Mouse (Mus musculus) midbrain, embryonic 16.5 days (tissue): ENCODE measurements around the gene Aifm2. TPM values are rescaled to one million over a fixed set of nuclear protein-coding genes. Genes with fewer than 3 reads are reported as not detected.

ENCODE experiments used
- ATAC-seq: fragments of 200-750 bp; cut with Nextera tagmentation; 2 replicates; pipeline ENCODE4 v1.8.0; 2017; ENCODE audit warnings: moderate TSS enrichment
- H3K27ac ChIP-seq: fragments of 300-500 bp; sonication (generic); 2 replicates; pipeline ENCODE4 v1.5.1; 2014; ENCODE audit warnings: mild to moderate bottlenecking, low read length, mixed read lengths
- H3K27me3 ChIP-seq: fragments of 300-500 bp; sonication (generic); 2 replicates; pipeline ENCODE4 v1.6.1; 2014; ENCODE audit warnings: low read depth, low read length, mixed read lengths; ENCODE audit not compliant: control insufficient read depth, insufficient read depth
- H3K36me3 ChIP-seq: fragments of 300-500 bp; sonication (generic); 2 replicates; pipeline ENCODE4 v1.6.1; 2014; ENCODE audit warnings: mild to moderate bottlenecking, low read length, moderate library complexity, mixed read lengths; ENCODE audit not compliant: control insufficient read depth, insufficient read depth
- H3K4me1 ChIP-seq: fragments of 300-500 bp; sonication (generic); 2 replicates; pipeline ENCODE4 v1.6.1; 2014; ENCODE audit warnings: mild to moderate bottlenecking, low read length, mixed read lengths; ENCODE audit not compliant: control insufficient read depth, insufficient read depth
- H3K4me2 ChIP-seq: fragments of 300-500 bp; sonication (generic); 2 replicates; pipeline ENCODE4 v1.6.1; 2014; ENCODE audit warnings: mild to moderate bottlenecking, low read length, mixed read lengths
- H3K4me3 ChIP-seq: fragments of 300-500 bp; sonication (generic); 2 replicates; pipeline ENCODE4 v1.5.1; 2014; ENCODE audit warnings: low read depth, mild to moderate bottlenecking, low read length, moderate library complexity, mixed read lengths
- H3K9ac ChIP-seq: fragments of 300-500 bp; sonication (generic); 2 replicates; pipeline ENCODE4 v1.6.1; 2014; ENCODE audit warnings: low read depth, low read length, mixed read lengths
- H3K9me3 ChIP-seq: fragments of 300-500 bp; sonication (generic); replicated peaks from 2 replicates; pipeline ENCODE4 v1.6.1; 2014; ENCODE audit warnings: mild to moderate bottlenecking, low read length, mixed read lengths; ENCODE audit not compliant: control insufficient read depth, poor library complexity, severe bottlenecking
- WGBS: fragments of 180-500 bp; shearing (Covaris S2); extraction: QIAGEN DNeasy Blood & Tissue Kit; methylation state at CpG from one replicate; pipeline ENCODE4 v1.1.7; 2014; 5-methylcytosine and 5-hydroxymethylcytosine counted together
- polyA plus RNA-seq: library from polyadenylated mRNA; unstranded; fragments of >200 nt; fragmentation: Nextera tagmentation; extraction: Ambion mirVana; gene quantifications from 2 replicates; pipeline ENCODE4 v1.2.1, GENCODE M21; 2015

The Aifm2 gene
- polyA plus RNA-seq, 1 experiment from 2014 or later, result 13.9 TPM

- Histone ChIP-seq H3K9ac (no peak overlapping the region), H3K9me3 (no peaks in the 10 kb centered on the region), H3K4me1 (peaks cover 6% of the 10 kb centered on the region), H3K27ac (no peak overlapping the region), H3K4me3 (no peak overlapping the region), H3K4me2 (no peak overlapping the region), H3K36me3 (no peaks in the 10 kb centered on the region), H3K27me3 (no peaks in the 10 kb centered on the region; the same call in 1 of the 2 replicates)
- WGBS, result 97% methylated on average over 4 of the region's 4 CpGs
- no peak for ATAC-seq
Observed at GRCm38 (mm10) chr10:61714146-61714545, 917 bp upstream of the Aifm2 start.

- no peaks in the 10 kb centered on the region for H3K9me3 ChIP-seq
- H3K4me1 ChIP-seq, result peaks cover 6% of the 10 kb centered on the region
- H3K4me2 ChIP-seq, result peak overlapping the region; percentile 94
- H3K27me3 ChIP-seq, result no peaks in the 10 kb centered on the region; the same call in 1 of the 2 replicates
- peak overlapping the region; percentile 65 for H3K9ac ChIP-seq
- H3K4me3 ChIP-seq, result peak overlapping the region; percentile 57
- H3K36me3 ChIP-seq, result no peaks in the 10 kb centered on the region
- ATAC-seq, result no peak
- H3K27ac ChIP-seq, result no peak overlapping the region
- WGBS, result under 1% methylated on average over 11 of the region's 11 CpGs
Observed at GRCm38 (mm10) chr10:61715462-61715837, 387 bp downstream of the Aifm2 start.

- ATAC-seq, result 0 out of 2 replicates have a peak, but pooled peaks have one; percentile 21
- Histone ChIP-seq H3K9me3 (no peaks in the 10 kb centered on the region), H3K36me3 (no peaks in the 10 kb centered on the region), H3K27me3 (no peaks in the 10 kb centered on the region; the same call in 1 of the 2 replicates), H3K9ac (no peak overlapping the region), H3K4me1 (peaks cover 6% of the 10 kb centered on the region), H3K4me3 (peak overlapping the region; percentile 57), H3K4me2 (peak overlapping the region; percentile 94), H3K27ac (no peak overlapping the region)
- WGBS, result 75% methylated on average over 7 of the region's 7 CpGs
Observed at GRCm38 (mm10) chr10:61715996-61716864, 1.2 kb downstream of the Aifm2 start.

DNA sequence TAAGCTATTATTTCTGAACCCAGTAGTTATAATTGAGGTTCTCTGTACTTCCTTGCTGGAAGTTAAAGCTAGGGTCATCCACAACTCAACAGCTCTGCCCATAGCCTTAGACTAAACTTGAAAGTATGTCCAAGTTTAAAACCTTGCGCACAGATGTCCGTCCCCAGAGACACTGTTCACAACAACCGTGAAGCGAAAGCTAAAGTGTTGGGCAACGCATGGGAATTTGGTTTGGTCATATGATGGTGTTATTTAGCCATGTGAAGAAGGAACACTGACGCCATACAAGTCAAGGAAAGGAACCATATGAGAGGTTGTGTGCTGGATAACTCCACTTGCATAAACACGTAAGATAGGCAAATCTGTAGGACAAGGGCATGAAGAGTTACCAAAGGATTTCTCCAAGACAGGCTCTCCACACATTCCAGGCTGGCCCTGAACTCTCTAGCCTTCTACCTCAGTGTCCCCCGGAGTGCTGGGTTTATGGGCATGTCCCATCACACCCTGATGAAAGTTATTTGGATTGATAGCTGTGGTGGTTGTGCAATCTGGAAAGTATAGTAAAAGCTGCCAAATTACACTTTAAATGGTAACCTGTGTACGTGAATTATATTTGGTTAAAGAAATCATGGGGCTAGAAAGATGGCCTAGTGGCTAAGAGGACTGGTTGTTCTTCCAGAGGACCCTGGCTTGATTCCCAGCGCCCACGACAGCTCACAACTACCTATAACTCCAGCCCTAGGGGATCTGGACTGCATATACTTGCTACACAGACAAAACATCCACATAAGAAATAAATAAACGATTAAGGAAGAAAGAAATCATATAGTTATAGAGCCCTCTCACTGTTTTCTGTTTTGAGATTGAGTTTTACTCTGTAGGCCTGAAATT, 2.6 kb downstream of the Aifm2 start:
- Histone ChIP-seq H3K9me3 (no peaks in the 10 kb centered on the region), H3K27ac (no peak overlapping the region), H3K4me2 (no peak overlapping the region), H3K27me3 (no peaks in the 10 kb centered on the region; the same call in 1 of the 2 replicates), H3K9ac (no peak overlapping the region), H3K4me3 (no peak overlapping the region), H3K4me1 (peaks cover 6% of the 10 kb centered on the region), H3K36me3 (no peaks in the 10 kb centered on the region)
- 90% methylated on average over 12 of the region's 12 CpGs for WGBS
- ATAC-seq, result no peak

- Histone ChIP-seq H3K27ac (no peak overlapping the region), H3K27me3 (no peaks in the 10 kb centered on the region), H3K4me2 (no peak overlapping the region), H3K4me3 (no peak overlapping the region), H3K36me3 (no peaks in the 10 kb centered on the region), H3K4me1 (peaks cover 6% of the 10 kb centered on the region), H3K9ac (no peak overlapping the region), H3K9me3 (no peaks in the 10 kb centered on the region)
- ATAC-seq, result no peak
- 91% methylated on average over 7 of the region's 7 CpGs for WGBS
Observed at GRCm38 (mm10) chr10:61720331-61720730, 5.3 kb downstream of the Aifm2 start.

GRCm38 (mm10) chr10:61722215-61722614, 7.2 kb downstream of the Aifm2 start:
- WGBS, result 83% methylated on average over 3 of the region's 3 CpGs

GRCm38 (mm10) chr10:61723271-61723670, 8.2 kb downstream of the Aifm2 start:
- no peak for ATAC-seq
- no peak overlapping the region for H3K9ac ChIP-seq
- H3K27me3 ChIP-seq, result no peaks in the 10 kb centered on the region
- H3K36me3 ChIP-seq, result no peaks in the 10 kb centered on the region
- H3K27ac ChIP-seq, result no peak overlapping the region
- 76% methylated on average over 6 of the region's 6 CpGs for WGBS
- H3K4me3 ChIP-seq, result no peak overlapping the region
- H3K4me2 ChIP-seq, result no peak overlapping the region
- no peaks in the 10 kb centered on the region for H3K9me3 ChIP-seq
- H3K4me1 ChIP-seq, result no peaks in the 10 kb centered on the region

More at GRCm38 (mm10) chr10:61722215-61722614, 7.2 kb downstream of the Aifm2 start:
- Histone ChIP-seq H3K9ac (no peak overlapping the region), H3K4me2 (no peak overlapping the region), H3K4me3 (no peak overlapping the region), H3K36me3 (no peaks in the 10 kb centered on the region), H3K27me3 (no peaks in the 10 kb centered on the region), H3K4me1 (no peaks in the 10 kb centered on the region), H3K27ac (no peak overlapping the region), H3K9me3 (no peaks in the 10 kb centered on the region)
- no peak for ATAC-seq

- H3K4me2 ChIP-seq, result no peak overlapping the region
- H3K4me1 ChIP-seq, result no peaks in the 10 kb centered on the region
- ATAC-seq, result no peak
- WGBS, result 82% methylated on average over 11 of the region's 11 CpGs
- H3K9ac ChIP-seq, result no peak overlapping the region
- H3K27ac ChIP-seq, result no peak overlapping the region
- H3K4me3 ChIP-seq, result no peak overlapping the region
- H3K27me3 ChIP-seq, result no peaks in the 10 kb centered on the region
- 0 out of 2 replicates have a peak, but pooled peaks cover 4% of the 10 kb centered on the region for H3K36me3 ChIP-seq
- H3K9me3 ChIP-seq, result no peaks in the 10 kb centered on the region
Observed at GRCm38 (mm10) chr10:61729181-61729580, 14.1 kb downstream of the Aifm2 start.
